Mouse (Mus musculus): ENCODE data around the gene Rbck1.

DNA sequence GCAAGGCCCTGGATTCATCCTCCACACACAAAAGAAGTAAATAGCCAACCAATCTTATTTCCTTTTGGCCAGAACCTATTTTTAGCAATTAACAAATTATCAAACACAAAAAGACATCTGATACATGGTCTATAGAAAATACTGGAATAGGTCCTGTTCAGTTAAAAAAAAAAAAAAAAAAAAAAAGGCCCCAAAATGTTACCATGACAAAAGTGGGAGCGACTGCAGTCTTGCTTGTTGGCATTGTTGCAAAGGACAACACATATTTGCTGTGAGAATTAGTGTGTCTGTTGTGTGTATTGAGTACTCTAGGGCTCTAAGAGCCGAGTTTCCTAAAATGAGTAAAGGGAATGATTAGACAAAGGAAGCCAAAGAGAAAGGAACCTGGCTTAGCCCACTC is 40.0 kb downstream of the Rbck1 start:
- no peak for TF ChIP-seq CTCF (IDR thresholded peaks at IDR 0.05; ENCODE audit: low read depth)
- TF ChIP-seq EP300 (IDR thresholded peaks at IDR 0.05; ENCODE audit: low read depth), result no peak
